Mouse (Mus musculus): ENCODE results near the gene Skap2. TPM values are rescaled to one million over a fixed set of nuclear protein-coding genes. Genes with fewer than 3 reads are reported as not detected.

The Skap2 gene
- polyA plus RNA-seq, 1 experiment from 2014 or later, result 7.4 TPM

GRCm38 (mm10) chr6:51908495-51908894, 103.9 kb downstream of the Skap2 start:
- Histone ChIP-seq H3K9me3 (no peaks in the 10 kb centered on the region), H3K27me3 (no peaks in the 10 kb centered on the region), H3K36me3 (no peaks in the 10 kb centered on the region), H3K4me1 (peaks cover 3% of the 10 kb centered on the region; the same call in 1 of the 2 replicates), H3K9ac (replicated peaks) (no peak overlapping the region), H3K27ac (replicated peaks) (no peak overlapping the region), H3K4me3 (no peak overlapping the region), H3K4me2 (replicated peaks) (no peak overlapping the region)
- no peak for ATAC-seq (replicated peaks)

GRCm38 (mm10) chr6:51905659-51906058, 106.7 kb downstream of the Skap2 start:
- WGBS, result 71% methylated on average over 4 of the region's 4 CpGs
- Histone ChIP-seq H3K9me3 (no peaks in the 10 kb centered on the region), H3K27me3 (no peaks in the 10 kb centered on the region), H3K36me3 (no peaks in the 10 kb centered on the region), H3K9ac (replicated peaks) (no peak overlapping the region), H3K4me2 (replicated peaks) (no peak overlapping the region), H3K27ac (replicated peaks) (no peak overlapping the region), H3K4me1 (peaks cover 3% of the 10 kb centered on the region; the same call in 1 of the 2 replicates), H3K4me3 (no peak overlapping the region)
- ATAC-seq (replicated peaks), result no peak

- H3K9me3 ChIP-seq, result no peaks in the 10 kb centered on the region
- ATAC-seq (replicated peaks), result no peak
- no peaks in the 10 kb centered on the region for H3K27me3 ChIP-seq
- H3K9ac ChIP-seq (replicated peaks), result no peak overlapping the region
- no peak overlapping the region for H3K4me3 ChIP-seq
- no peak overlapping the region for H3K4me2 ChIP-seq (replicated peaks)
- no peaks in the 10 kb centered on the region for H3K4me1 ChIP-seq
- WGBS, result 96% methylated on average over 1 of the region's 1 CpGs
- no peaks in the 10 kb centered on the region for H3K36me3 ChIP-seq
- no peak overlapping the region for H3K27ac ChIP-seq (replicated peaks)
These were observed 110.8 kb downstream of the Skap2 start for GRCm38 (mm10) chr6:51901544-51901943.

GRCm38 (mm10) chr6:51898318-51898994, 113.9 kb downstream of the Skap2 start:
- Histone ChIP-seq H3K4me1 (no peaks in the 10 kb centered on the region), H3K9ac (replicated peaks) (no peak overlapping the region), H3K9me3 (no peaks in the 10 kb centered on the region), H3K4me2 (replicated peaks) (no peak overlapping the region), H3K27me3 (no peaks in the 10 kb centered on the region), H3K36me3 (no peaks in the 10 kb centered on the region), H3K4me3 (no peak overlapping the region), H3K27ac (replicated peaks) (no peak overlapping the region)
- WGBS, result 66% methylated on average over 8 of the region's 8 CpGs
- no peak for ATAC-seq (replicated peaks)

- WGBS, result 86% methylated on average over 3 of the region's 3 CpGs
- ATAC-seq (replicated peaks), result no peak
- Histone ChIP-seq H3K4me1 (no peaks in the 10 kb centered on the region), H3K4me2 (replicated peaks) (no peak overlapping the region), H3K9ac (replicated peaks) (no peak overlapping the region), H3K9me3 (no peaks in the 10 kb centered on the region), H3K27ac (replicated peaks) (no peak overlapping the region), H3K4me3 (no peak overlapping the region), H3K27me3 (no peaks in the 10 kb centered on the region), H3K36me3 (no peaks in the 10 kb centered on the region)
These were observed 116.6 kb downstream of the Skap2 start for GRCm38 (mm10) chr6:51895753-51896152.

- Histone ChIP-seq H3K36me3 (no peaks in the 10 kb centered on the region), H3K4me2 (replicated peaks) (no peak overlapping the region), H3K9ac (replicated peaks) (no peak overlapping the region), H3K27me3 (no peaks in the 10 kb centered on the region), H3K4me3 (no peak overlapping the region), H3K4me1 (no peaks in the 10 kb centered on the region), H3K9me3 (no peaks in the 10 kb centered on the region), H3K27ac (replicated peaks) (no peak overlapping the region)
- no peak for ATAC-seq (replicated peaks)
- WGBS, result 94% methylated on average over 3 of the region's 3 CpGs
These were observed 117.6 kb downstream of the Skap2 start for GRCm38 (mm10) chr6:51894717-51895116.

DNA sequence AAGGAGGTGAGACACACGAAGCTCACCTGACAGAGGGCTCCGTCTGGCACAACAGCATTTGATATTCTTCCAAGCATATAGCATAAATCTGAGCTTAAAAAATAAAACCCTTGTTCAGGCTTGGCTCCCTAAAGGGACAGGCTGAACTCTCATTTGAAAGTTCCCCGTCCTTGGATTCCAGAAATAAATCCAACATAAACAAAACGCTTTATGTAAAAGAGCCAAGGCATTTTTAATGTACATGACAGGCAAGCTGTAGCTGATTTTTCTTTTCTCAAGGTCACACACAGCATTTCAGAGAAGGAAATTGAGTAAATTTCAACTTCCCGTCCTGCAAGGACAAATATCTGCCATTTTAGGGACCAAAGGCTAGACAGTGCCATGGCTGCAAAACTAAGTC, 122.0 kb downstream of the Skap2 start:
- Histone ChIP-seq H3K4me1 (0 out of 2 replicates have a peak, but pooled peaks cover 6% of the 10 kb centered on the region), H3K36me3 (no peaks in the 10 kb centered on the region), H3K9me3 (no peaks in the 10 kb centered on the region), H3K27me3 (no peaks in the 10 kb centered on the region), H3K4me3 (no peak overlapping the region), H3K4me2 (replicated peaks) (no peak overlapping the region), H3K9ac (replicated peaks) (no peak overlapping the region), H3K27ac (replicated peaks) (no peak overlapping the region)
- no peak for ATAC-seq (replicated peaks)
- WGBS, result 72% methylated on average over 5 of the region's 5 CpGs

- Histone ChIP-seq H3K4me3 (no peak overlapping the region), H3K9me3 (no peaks in the 10 kb centered on the region), H3K4me2 (replicated peaks) (no peak overlapping the region), H3K4me1 (0 out of 2 replicates have a peak, but pooled peaks cover 6% of the 10 kb centered on the region), H3K36me3 (no peaks in the 10 kb centered on the region), H3K27me3 (no peaks in the 10 kb centered on the region), H3K27ac (replicated peaks) (no peak overlapping the region), H3K9ac (replicated peaks) (no peak overlapping the region)
- WGBS, result 79% methylated on average over 4 of the region's 4 CpGs
- no peak for ATAC-seq (replicated peaks)
These were observed 122.5 kb downstream of the Skap2 start for GRCm38 (mm10) chr6:51889824-51890223.

DNA sequence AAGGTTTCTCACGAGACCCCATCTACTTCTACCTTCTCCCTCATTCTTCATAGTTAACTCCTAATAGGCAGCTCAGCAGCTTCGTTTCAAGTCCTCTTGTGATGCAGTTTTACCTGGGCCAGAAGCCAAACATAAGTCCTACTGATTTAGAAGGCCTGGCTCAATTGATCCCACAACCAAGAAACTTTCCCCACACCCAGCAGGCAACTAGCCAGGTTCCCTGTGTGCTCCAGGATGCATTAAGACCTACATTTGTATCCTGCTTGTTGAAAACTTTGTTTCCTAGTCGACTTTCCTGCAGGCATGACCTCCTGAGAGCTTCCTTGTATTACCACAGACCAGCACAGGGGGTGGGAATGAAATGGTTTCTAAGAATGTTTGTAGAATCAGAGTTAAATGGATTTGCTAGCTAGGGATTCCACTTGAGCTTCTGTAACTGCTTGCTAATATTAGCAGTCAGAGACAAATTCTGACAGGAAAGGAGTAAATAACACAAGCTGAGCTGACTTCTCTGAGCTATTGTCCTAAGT, 125.4 kb downstream of the Skap2 start:
- Histone ChIP-seq H3K4me1 (peaks cover 23% of the 10 kb centered on the region), H3K36me3 (no peaks in the 10 kb centered on the region), H3K9me3 (no peaks in the 10 kb centered on the region), H3K9ac (replicated peaks) (no peak overlapping the region), H3K27me3 (no peaks in the 10 kb centered on the region), H3K27ac (replicated peaks) (no peak overlapping the region), H3K4me3 (no peak overlapping the region), H3K4me2 (replicated peaks) (no peak overlapping the region)
- no peak for ATAC-seq (replicated peaks)
- WGBS, result 37% methylated on average over 3 of the region's 3 CpGs

- no peak overlapping the region for H3K4me3 ChIP-seq
- peaks cover 29% of the 10 kb centered on the region for H3K4me1 ChIP-seq
- peak; percentile 89 for ATAC-seq (replicated peaks)
- 37% methylated on average over 5 of the region's 5 CpGs for WGBS
- no peak overlapping the region for H3K9ac ChIP-seq (replicated peaks)
- peak overlapping the region; percentile 86 for H3K27ac ChIP-seq (replicated peaks)
- H3K36me3 ChIP-seq, result no peaks in the 10 kb centered on the region
- 0 out of 2 replicates have a peak overlapping the region, but pooled peaks have one; percentile 20 for H3K4me2 ChIP-seq (replicated peaks)
- H3K9me3 ChIP-seq, result no peaks in the 10 kb centered on the region
- H3K27me3 ChIP-seq, result no peaks in the 10 kb centered on the region
These were observed 129.5 kb downstream of the Skap2 start for GRCm38 (mm10) chr6:51882880-51883274.

DNA sequence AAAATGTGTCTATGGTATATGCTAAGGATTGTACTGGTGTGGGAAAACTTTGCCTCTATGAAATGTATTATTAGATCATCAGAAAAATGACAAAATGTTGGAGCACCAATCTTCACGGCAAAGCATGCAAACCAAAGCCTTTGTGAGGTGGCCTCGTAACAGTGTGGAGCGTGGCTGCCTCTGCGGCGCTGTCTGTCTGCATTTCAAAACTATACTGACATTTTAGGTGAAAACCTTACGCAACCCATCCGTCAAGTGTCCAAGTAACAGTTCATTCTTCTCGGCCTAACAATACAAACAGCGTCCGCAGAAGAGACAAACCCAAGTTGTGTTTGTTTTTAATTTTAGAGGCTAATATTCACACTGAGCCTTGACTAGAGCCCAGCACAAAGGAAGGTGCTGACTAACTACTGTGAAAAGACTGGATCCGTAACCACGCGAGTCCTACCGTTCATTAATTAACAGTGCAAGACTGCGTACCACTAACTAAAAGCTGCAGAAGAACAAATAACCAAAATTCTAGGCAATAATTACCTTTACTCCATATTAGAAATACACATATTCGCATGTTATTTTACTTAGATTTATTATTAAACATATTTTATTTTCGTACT, 130.0 kb downstream of the Skap2 start:
- Histone ChIP-seq H3K9ac (replicated peaks) (no peak overlapping the region), H3K4me1 (peaks cover 29% of the 10 kb centered on the region), H3K27me3 (no peaks in the 10 kb centered on the region), H3K27ac (replicated peaks) (peak overlapping the region; percentile 60), H3K4me2 (replicated peaks) (no peak overlapping the region), H3K36me3 (no peaks in the 10 kb centered on the region), H3K4me3 (no peak overlapping the region), H3K9me3 (no peaks in the 10 kb centered on the region)
- 52% methylated on average over 17 of the region's 17 CpGs for WGBS
- ATAC-seq (replicated peaks), result peak; percentile 74; the same call in 1 of the 2 replicates

- Histone ChIP-seq H3K4me2 (replicated peaks) (no peak overlapping the region), H3K36me3 (no peaks in the 10 kb centered on the region), H3K4me3 (no peak overlapping the region), H3K27ac (replicated peaks) (no peak overlapping the region), H3K27me3 (no peaks in the 10 kb centered on the region), H3K9ac (replicated peaks) (no peak overlapping the region), H3K4me1 (peaks cover 23% of the 10 kb centered on the region), H3K9me3 (no peaks in the 10 kb centered on the region)
- WGBS, result 68% methylated on average over 13 of the region's 13 CpGs
- ATAC-seq (replicated peaks), result no peak
These were observed 131.0 kb downstream of the Skap2 start for GRCm38 (mm10) chr6:51881181-51881968.
